Mouse (Mus musculus) liver, adult 2 months (tissue): ENCODE results near the gene Ckap5.

ENCODE experiments used
- CTCF ChIP-seq: fragments of 200-500 bp; IDR thresholded peaks from 2 replicates; pipeline ENCODE4 v1.5.1; 2011; ENCODE audit warnings: low read depth, low read length, control low read depth
- POLR2A ChIP-seq: fragments of 200-500 bp; IDR thresholded peaks from 2 replicates; pipeline ENCODE4 v1.6.1; 2011; ENCODE audit warnings: low read length, control low read depth; ENCODE audit not compliant: insufficient read depth; ENCODE audit errors: extremely low read depth

DNA sequence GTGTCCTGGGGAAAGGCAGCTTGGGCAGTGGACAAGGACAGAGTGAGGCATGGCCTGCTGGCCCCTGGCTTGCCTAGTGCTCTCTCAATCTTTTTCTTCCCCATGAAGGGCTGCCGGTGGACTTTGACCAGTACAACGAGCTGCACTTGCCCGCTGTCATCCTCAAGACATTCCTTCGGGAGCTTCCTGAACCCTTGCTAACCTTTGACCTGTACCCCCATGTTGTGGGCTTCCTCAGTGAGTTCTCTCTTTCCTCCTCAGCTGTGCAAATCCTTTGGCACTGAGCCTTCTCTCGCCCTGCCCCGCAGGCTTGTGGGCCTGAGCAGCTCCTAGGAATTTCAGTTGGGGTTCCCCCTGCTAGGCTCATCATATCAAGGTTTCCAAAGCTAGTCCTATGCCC, 143.5 kb downstream of the Ckap5 start:
- TF ChIP-seq POLR2A (no peak), CTCF (no peak)
